Mouse (Mus musculus) neural tube, embryonic 15.5 days (tissue): ENCODE results near the gene Mtrf1l. TPM values are rescaled to one million over a fixed set of nuclear protein-coding genes. Genes with fewer than 3 reads are reported as not detected.
A peak's percentile ranks its signal among the peaks of the same experiment; 100 is the strongest.

ENCODE experiments used
- ATAC-seq: fragments of 200-750 bp; cut with Nextera tagmentation; 2 replicates; pipeline ENCODE4 v1.8.0; 2017; ENCODE audit warnings: mild to moderate bottlenecking, moderate TSS enrichment, moderate library complexity; ENCODE audit not compliant: low FRiP score
- H3K27ac ChIP-seq: fragments of 300-500 bp; sonication (generic); replicated peaks from 2 replicates; pipeline ENCODE4 v1.5.1; 2015; ENCODE audit warnings: mild to moderate bottlenecking, inconsistent platforms
- H3K27me3 ChIP-seq: fragments of 300-500 bp; sonication (generic); replicated peaks from 2 replicates; pipeline ENCODE4 v1.6.1; 2015; ENCODE audit warnings: inconsistent platforms
- H3K36me3 ChIP-seq: fragments of 300-500 bp; sonication (generic); 2 replicates; pipeline ENCODE4 v1.6.1; 2015; ENCODE audit warnings: inconsistent platforms
- H3K4me1 ChIP-seq: fragments of 300-500 bp; sonication (generic); 2 replicates; pipeline ENCODE4 v1.6.1; 2015; ENCODE audit warnings: inconsistent platforms
- H3K4me2 ChIP-seq: fragments of 300-500 bp; sonication (generic); 2 replicates; pipeline ENCODE4 v1.6.1; 2015; ENCODE audit warnings: inconsistent platforms, mild to moderate bottlenecking, moderate library complexity
- H3K4me3 ChIP-seq: fragments of 300-500 bp; sonication (generic); replicated peaks from 2 replicates; pipeline ENCODE4 v1.5.1; 2015; ENCODE audit warnings: mild to moderate bottlenecking, inconsistent platforms
- H3K9ac ChIP-seq: fragments of 300-500 bp; sonication (generic); replicated peaks from 2 replicates; pipeline ENCODE4 v1.6.1; 2015; ENCODE audit warnings: mild to moderate bottlenecking, inconsistent platforms
- H3K9me3 ChIP-seq: fragments of 300-500 bp; sonication (generic); replicated peaks from 2 replicates; pipeline ENCODE4 v1.6.1; 2016; ENCODE audit warnings: inconsistent platforms
- WGBS: fragments of 180-500 bp; shearing (Covaris S2); methylation state at CpG from one replicate; pipeline ENCODE4 v1.1.7; 2015; ENCODE audit warnings: mixed read lengths; 5-methylcytosine and 5-hydroxymethylcytosine counted together
- polyA plus RNA-seq: library from polyadenylated mRNA; unstranded; fragments of >200 nt; fragmentation: Nextera tagmentation; extraction: Ambion mirVana; gene quantifications from 2 replicates; pipeline ENCODE4 v1.2.1, GENCODE M21; 2015

Gene Mtrf1l
- polyA plus RNA-seq = 12.1 and 12.3 TPM in 2 replicates

DNA sequence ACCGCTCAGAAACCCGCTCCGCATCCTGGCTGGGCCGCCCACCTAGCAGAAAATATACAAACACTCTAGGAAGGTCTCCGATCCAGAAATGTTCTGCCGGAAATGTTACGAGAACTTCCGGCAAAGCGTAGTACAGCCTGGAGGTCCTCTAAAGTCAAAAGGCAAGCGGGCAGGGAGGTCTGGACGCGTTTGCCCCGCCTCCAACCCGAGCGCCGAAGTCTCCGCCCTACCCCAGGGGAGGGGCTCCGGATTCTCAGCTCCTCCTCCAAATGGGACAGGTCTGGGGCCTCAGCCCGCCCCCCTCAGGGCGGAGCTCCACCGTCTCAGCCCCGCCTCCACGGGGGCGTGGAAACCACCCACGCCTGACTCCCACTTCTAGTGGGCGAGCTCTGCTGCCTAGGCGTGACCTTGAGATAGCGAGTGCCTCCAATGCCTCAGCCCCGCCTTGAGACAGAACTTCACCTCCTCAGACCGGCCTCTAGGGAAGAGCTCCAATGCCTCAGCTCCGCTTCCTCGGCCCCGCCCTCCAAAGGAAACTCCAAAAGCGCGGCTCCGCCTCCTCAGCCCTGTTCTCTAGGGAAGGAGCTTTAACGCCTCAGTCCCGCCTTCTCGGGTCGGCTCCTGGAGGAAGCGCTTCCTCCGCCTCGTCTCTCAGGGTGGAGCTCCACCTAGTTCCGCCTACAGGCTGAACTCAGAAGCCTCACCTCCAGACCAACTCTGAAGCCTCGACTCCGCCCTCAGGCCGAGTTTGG, at the start of gene Mtrf1l:
TSS of gene Mtrf1l (minus strand) at position 171 of the 752 bp plus-strand sequence.
- H3K4me1 ChIP-seq = peaks cover 24% of the 10 kb centered on the region
- WGBS = under 1% methylated on average over 47 of the region's 47 CpGs
- H3K36me3 ChIP-seq = peaks cover 14% of the 10 kb centered on the region
- peak within 1 kb of the TSS; percentile 90 for H3K4me3 ChIP-seq
- peak within 1 kb of the TSS; percentile 88 for H3K27ac ChIP-seq
- H3K9me3 ChIP-seq = no peaks in the 10 kb centered on the region
- no peaks in the 10 kb centered on the region for H3K27me3 ChIP-seq
- peak within 1 kb of the TSS; percentile 61 for H3K4me2 ChIP-seq
- H3K9ac ChIP-seq = peak within 1 kb of the TSS; percentile 89
- peak; percentile 98 for ATAC-seq

DNA sequence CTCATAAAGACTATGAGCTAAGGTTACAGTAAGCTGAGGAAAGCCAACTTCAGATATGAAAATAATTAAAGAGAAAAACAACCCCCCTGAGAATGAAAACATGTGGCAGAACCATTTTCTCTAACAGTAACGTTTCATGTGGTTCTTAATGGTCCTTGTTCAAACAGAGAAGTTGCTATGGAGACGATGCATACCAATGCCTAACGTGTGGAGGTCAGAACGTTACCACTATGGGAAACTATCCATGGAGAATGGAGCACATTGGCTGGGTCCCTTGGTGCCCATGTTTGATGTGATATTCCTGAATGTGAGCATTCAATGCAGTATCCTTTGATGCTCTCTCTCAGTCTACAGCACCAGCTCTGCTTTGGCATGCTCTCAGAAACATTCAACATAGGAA, 47.4 kb upstream of the Mtrf1l start:
- ATAC-seq = no peak
- Histone ChIP-seq H3K36me3 (no peaks in the 10 kb centered on the region), H3K4me3 (no peak overlapping the region), H3K4me2 (no peak overlapping the region), H3K27me3 (no peaks in the 10 kb centered on the region), H3K4me1 (peaks cover 14% of the 10 kb centered on the region), H3K27ac (no peak overlapping the region), H3K9me3 (no peaks in the 10 kb centered on the region), H3K9ac (no peak overlapping the region)
- 14% methylated on average over 4 of the region's 4 CpGs for WGBS

DNA sequence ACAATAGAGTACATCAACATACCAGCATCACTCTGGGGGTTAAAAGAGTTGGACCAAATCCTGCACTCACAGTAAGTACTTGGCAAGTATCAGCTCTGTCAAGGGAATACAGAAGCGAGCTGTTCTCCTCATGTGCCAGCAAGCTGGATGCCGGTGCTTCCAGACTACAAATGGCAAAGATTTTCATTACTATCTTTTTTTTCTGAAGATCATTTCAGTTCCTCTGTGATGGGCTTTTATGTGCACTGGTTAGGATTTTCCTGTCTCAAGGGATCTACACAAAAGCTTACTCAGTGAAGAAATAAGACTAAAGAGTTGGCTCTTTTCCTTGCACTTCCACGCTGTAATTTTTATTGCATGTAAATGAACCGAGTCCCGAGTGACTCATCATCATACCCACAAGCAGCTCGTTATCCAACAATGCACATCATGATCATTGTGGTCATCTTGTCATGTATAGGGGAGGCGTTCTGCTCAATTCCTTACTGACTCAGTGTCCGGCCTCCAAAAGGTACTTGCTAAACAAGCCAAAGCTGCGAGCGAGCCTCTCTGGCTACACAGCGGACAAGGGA, 44.4 kb upstream of the Mtrf1l start:
- no peak overlapping the region for H3K4me3 ChIP-seq
- H3K36me3 ChIP-seq = no peaks in the 10 kb centered on the region
- no peaks in the 10 kb centered on the region for H3K9me3 ChIP-seq
- peak overlapping the region; percentile 73 for H3K27ac ChIP-seq
- peaks cover 14% of the 10 kb centered on the region for H3K4me1 ChIP-seq
- peak; percentile 70 for ATAC-seq
- H3K9ac ChIP-seq = no peak overlapping the region
- H3K4me2 ChIP-seq = peak overlapping the region; percentile 39
- no peaks in the 10 kb centered on the region for H3K27me3 ChIP-seq
- WGBS = 33% methylated on average over 11 of the region's 11 CpGs

DNA sequence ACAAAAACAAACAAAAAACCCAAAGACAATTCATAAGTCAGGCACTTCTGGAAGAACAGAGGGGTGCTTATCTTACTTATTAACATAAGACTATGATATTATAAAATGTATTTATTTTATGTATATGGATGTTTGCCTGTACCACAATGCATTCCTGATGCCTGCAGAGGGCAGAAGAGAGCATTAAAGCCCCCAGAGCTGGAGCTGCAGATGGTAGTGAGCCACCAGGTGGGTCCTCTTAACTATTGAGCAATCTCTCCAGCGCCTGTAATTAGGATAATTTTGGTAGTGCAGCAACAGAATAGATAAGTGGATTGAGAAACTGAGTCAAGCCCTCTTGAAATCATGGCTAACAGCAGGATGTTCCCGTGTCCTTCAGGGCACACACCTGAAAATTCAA, 42.3 kb upstream of the Mtrf1l start:
- H3K4me2 ChIP-seq = no peak overlapping the region
- peaks cover 14% of the 10 kb centered on the region for H3K4me1 ChIP-seq
- WGBS = 61% methylated on average over 2 of the region's 2 CpGs
- H3K9ac ChIP-seq = no peak overlapping the region
- no peak for ATAC-seq
- H3K27me3 ChIP-seq = no peaks in the 10 kb centered on the region
- H3K4me3 ChIP-seq = no peak overlapping the region
- no peak overlapping the region for H3K27ac ChIP-seq
- no peaks in the 10 kb centered on the region for H3K9me3 ChIP-seq
- peaks cover 11% of the 10 kb centered on the region for H3K36me3 ChIP-seq

DNA sequence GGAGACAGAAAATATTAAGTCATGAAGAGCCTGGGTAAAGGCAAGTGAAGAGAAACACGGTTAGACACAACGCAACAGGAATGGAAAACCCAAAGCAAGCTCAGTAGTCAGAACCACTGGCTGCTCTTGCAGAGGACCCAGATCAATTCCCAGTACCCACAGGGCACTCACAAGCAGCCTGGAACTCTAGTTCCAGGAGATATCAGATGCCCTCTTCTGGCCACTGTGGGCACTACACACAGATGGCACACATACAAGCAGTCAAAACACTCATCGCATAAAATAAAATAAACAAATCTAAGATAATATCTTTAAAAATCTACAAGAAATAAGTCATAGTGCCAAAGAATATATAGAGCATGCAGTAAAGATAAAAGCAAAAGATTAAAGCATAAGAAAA, 39.0 kb upstream of the Mtrf1l start:
- Histone ChIP-seq H3K4me1 (peaks cover 8% of the 10 kb centered on the region), H3K9ac (no peak overlapping the region), H3K36me3 (peaks cover 11% of the 10 kb centered on the region), H3K27ac (no peak overlapping the region), H3K27me3 (no peaks in the 10 kb centered on the region), H3K4me3 (no peak overlapping the region), H3K4me2 (no peak overlapping the region), H3K9me3 (no peaks in the 10 kb centered on the region)
- WGBS = 98% methylated on average over 3 of the region's 3 CpGs
- ATAC-seq = no peak

DNA sequence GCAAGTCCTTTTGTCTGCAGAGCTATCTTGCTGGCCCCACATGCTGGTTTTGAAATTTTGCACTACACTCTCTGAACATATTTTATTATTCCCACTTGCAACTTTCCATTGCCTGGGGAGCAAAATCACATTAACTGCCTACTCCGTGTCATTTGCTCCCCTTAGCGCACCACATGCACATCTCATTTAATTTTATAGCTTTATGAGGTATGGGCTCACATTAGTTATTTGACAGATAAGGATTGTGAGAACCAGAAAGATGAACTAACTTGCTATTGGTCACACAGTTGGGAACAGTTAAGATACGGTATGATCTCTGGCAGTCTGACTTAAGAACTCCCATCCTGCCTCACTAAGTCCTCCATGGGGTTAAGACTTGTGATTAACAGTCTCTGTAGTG, 37.1 kb upstream of the Mtrf1l start:
- H3K27me3 ChIP-seq = no peaks in the 10 kb centered on the region
- 42% methylated on average over 3 of the region's 3 CpGs for WGBS
- no peak overlapping the region for H3K27ac ChIP-seq
- no peak overlapping the region for H3K4me2 ChIP-seq
- no peak overlapping the region for H3K4me3 ChIP-seq
- H3K9ac ChIP-seq = no peak overlapping the region
- ATAC-seq = peak; percentile 55; the same call in 1 of the 2 replicates
- H3K4me1 ChIP-seq = peaks cover 5% of the 10 kb centered on the region
- peaks cover 11% of the 10 kb centered on the region for H3K36me3 ChIP-seq
- H3K9me3 ChIP-seq = no peaks in the 10 kb centered on the region

DNA sequence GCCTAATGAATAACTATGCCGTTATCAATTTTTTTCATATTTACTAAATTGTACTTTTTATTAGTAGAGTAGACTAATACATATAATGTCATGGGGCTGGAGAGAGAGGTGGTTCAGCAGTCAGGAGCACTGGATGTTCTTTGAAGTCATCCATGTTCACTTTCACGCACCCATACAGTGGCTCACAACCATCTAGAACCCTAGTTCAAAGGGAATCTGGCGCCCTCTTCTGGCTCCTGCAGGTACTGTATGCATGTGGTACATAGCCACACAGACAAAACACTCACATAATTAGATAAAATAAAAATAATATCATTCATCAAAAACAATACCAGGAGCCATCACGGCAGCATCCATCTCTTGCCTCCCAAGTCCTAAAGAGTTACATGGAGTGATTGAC, 36.0 kb upstream of the Mtrf1l start:
- WGBS = 76% methylated on average over 4 of the region's 4 CpGs
- no peaks in the 10 kb centered on the region for H3K27me3 ChIP-seq
- no peaks in the 10 kb centered on the region for H3K9me3 ChIP-seq

DNA sequence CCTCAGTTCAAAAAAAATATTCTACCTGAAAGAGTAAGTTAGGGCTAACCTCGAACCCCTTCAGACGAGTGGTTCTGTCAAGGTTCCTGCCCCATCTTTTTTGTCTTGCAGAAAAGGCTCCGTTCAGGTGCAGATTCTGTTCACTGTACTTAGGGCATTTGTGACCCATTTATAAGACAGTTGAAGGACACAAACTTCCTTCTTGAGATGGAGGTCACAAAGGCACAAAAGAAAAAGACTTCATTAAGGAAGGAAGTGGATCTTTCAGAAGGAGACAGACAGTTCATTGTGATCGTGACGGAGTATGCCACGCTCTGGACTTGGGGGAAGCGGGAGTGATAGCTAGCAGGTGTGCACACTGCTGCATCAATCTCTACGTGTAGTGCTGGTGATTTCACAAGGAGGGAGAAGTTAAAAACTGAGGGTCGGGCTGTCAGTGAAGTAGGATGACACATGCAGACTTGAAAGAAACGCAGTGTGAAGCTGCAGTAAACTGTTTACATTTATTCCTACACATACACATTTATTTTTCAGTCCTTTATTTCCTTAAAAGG, 34.4 kb upstream of the Mtrf1l start:
- ATAC-seq = no peak
- Histone ChIP-seq H3K4me2 (no peak overlapping the region), H3K4me3 (no peak overlapping the region), H3K9me3 (no peaks in the 10 kb centered on the region), H3K9ac (no peak overlapping the region), H3K36me3 (peaks cover 11% of the 10 kb centered on the region), H3K27me3 (no peaks in the 10 kb centered on the region), H3K4me1 (peaks cover 5% of the 10 kb centered on the region), H3K27ac (no peak overlapping the region)
- WGBS = 61% methylated on average over 10 of the region's 10 CpGs

More for the DNA sequence above, 36.0 kb upstream of the Mtrf1l start:
- Histone ChIP-seq H3K36me3 (peaks cover 11% of the 10 kb centered on the region), H3K4me1 (peaks cover 5% of the 10 kb centered on the region), H3K4me2 (no peak overlapping the region), H3K9ac (no peak overlapping the region), H3K4me3 (no peak overlapping the region), H3K27ac (no peak overlapping the region)
- no peak for ATAC-seq

DNA sequence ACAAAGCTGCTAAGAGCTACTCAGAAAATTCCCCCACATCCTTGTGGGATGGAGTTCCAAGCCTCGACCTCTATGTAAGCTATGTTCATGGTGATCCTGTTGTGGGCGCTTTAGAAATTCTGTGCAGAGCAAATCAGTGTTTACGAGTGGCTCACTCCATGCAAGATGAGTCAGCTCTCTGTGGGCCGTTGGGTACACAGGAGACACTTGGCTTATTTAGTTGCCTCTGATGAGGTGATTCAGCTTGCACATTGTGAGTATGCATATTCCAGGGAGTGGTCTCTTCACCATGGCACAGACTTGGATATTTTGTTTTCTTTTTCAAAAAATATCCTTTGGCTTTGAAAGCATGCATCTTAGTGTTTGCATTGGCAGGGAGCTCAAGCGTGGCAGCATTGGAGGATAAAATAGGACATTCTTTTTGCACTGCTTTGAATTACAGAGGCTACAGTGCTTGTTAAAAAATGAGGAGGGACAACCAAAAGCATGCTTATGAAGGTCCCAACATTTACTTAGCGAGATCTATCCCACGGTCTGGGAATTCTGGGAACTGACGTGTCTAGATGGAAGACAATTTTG, 29.7 kb upstream of the Mtrf1l start:
- no peak overlapping the region for H3K9ac ChIP-seq
- H3K4me2 ChIP-seq = no peak overlapping the region
- no peaks in the 10 kb centered on the region for H3K9me3 ChIP-seq
- no peaks in the 10 kb centered on the region for H3K36me3 ChIP-seq
- WGBS = 93% methylated on average over 8 of the region's 8 CpGs
- no peak for ATAC-seq
- no peaks in the 10 kb centered on the region for H3K4me1 ChIP-seq
- no peak overlapping the region for H3K4me3 ChIP-seq
- no peak overlapping the region for H3K27ac ChIP-seq
- no peaks in the 10 kb centered on the region for H3K27me3 ChIP-seq

DNA sequence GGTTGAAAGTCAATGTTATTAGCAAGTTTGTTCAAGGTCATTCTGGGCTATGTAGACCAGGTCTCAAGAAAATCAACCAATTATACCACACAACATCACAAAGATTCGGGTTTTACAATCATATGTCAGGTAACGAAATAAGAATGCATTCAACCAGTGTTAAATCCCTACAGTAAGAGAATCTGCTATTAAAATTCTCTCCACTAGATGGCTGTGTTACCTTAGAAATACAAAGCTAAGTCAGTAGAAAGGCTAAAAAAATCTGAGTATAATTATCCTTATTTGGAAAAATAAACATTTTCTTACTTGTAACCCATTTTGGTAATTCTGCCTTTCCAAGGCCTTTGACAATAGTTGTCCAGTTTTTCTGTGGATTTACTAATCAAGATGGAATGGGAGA, 23.2 kb upstream of the Mtrf1l start:
- Histone ChIP-seq H3K9ac (no peak overlapping the region), H3K27me3 (no peaks in the 10 kb centered on the region), H3K4me2 (no peak overlapping the region), H3K4me1 (no peaks in the 10 kb centered on the region), H3K9me3 (no peaks in the 10 kb centered on the region), H3K36me3 (no peaks in the 10 kb centered on the region), H3K27ac (no peak overlapping the region), H3K4me3 (no peak overlapping the region)
- ATAC-seq = peak; percentile 43; the same call in 1 of the 2 replicates
- WGBS = 32% methylated on average over 2 of the region's 2 CpGs

DNA sequence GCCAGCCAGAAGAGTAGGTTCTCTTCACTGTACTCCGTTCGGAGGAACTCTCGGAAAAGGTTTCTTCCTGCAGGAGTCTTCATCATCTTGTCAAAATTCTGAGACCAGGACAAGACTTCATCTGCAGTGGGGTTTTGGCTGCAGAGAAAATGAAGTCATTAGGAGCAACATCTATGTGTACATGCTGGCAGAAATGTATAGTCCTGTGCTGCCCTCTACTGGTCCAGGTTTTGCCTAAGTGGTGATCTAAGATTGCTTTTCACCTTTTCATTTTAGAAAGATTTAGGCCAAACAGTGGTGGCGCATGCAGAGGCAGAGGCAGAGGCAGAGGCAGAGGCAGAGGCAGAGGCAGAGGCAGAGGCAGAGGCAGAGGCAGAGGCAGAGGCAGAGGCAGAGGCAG, 17.7 kb upstream of the Mtrf1l start:
- WGBS = 77% methylated on average over 4 of the region's 4 CpGs
- no peak overlapping the region for H3K27ac ChIP-seq
- no peak overlapping the region for H3K4me2 ChIP-seq
- ATAC-seq = no peak
- peaks cover 30% of the 10 kb centered on the region for H3K36me3 ChIP-seq
- no peaks in the 10 kb centered on the region for H3K9me3 ChIP-seq
- no peak overlapping the region for H3K4me3 ChIP-seq
- H3K9ac ChIP-seq = no peak overlapping the region
- H3K4me1 ChIP-seq = no peaks in the 10 kb centered on the region
- H3K27me3 ChIP-seq = no peaks in the 10 kb centered on the region
